11 mouse cellular contexts compared by ENCODE assay signal in the genomic region with DNA sequence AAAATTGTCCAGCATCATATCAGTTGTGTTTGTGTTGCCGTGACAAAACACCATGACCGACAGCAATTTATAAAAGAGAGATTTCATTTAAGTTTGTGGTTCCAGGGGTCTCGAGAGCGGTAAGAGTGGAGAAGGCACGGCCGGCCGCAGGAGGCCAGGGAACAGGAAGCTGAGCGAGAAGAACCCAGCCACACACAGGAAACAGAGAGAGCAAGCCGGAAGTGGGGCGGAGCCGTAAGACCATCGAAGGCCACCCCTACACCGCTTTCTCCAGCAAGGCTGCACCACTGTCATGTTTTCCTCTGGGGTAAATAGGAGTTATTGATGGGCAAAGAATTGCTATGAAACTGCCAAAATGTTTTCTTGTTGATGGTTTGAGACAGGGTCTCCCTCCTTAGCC. TPM values are rescaled to one million over a fixed set of nuclear protein-coding genes. Genes with fewer than 3 reads are reported as not detected.
DNase-seq lines count a peak whose midpoint lies in the region; ATAC-seq and TF ChIP-seq lines count a peak whose summit lies in the region.
"Had no signal": no experiment of that assay in that cellular context is flagged by ENCODE, and none has a peak within 500 bp of the region (broad histone marks: within the 10 kb centered on the region; RNA-seq: fewer than 3 reads in every experiment).

No protein-coding gene starts in this region.

- H3K36me3 ChIP-seq in liver, embryonic 12.5 days = no peaks in the 10 kb centered on the region
- no peaks in the 10 kb centered on the region for H3K36me3 ChIP-seq in hindbrain, embryonic 14.5 days (replicated peaks; ENCODE audit: control insufficient read depth, insufficient read depth)
- H3K36me3 ChIP-seq: lung, embryonic 15.5 days had no signal

- peak overlapping the region; percentile 49 for H3K4me2 ChIP-seq in liver, embryonic 12.5 days
- H3K4me2 ChIP-seq in hindbrain, embryonic 14.5 days (replicated peaks) = no peak overlapping the region
- H3K4me2 ChIP-seq: lung, embryonic 15.5 days had no signal

- H3K4me1 ChIP-seq in lung, adult 2 months (ENCODE audit: control insufficient read depth, insufficient read depth, low read length) = no peaks in the 10 kb centered on the region
- peaks cover under 1% of the 10 kb centered on the region; the same call in 1 of the 2 replicates for H3K4me1 ChIP-seq in liver, embryonic 12.5 days
- H3K4me1 ChIP-seq in hindbrain, embryonic 14.5 days (replicated peaks; ENCODE audit: control insufficient read depth, insufficient read depth, low read length) = no peaks in the 10 kb centered on the region
- H3K4me1 ChIP-seq: lung, embryonic 15.5 days had no signal

- no peak overlapping the region for H3K9ac ChIP-seq in liver, embryonic 12.5 days
- H3K9ac ChIP-seq in hindbrain, embryonic 14.5 days = no peak overlapping the region
- H3K9ac ChIP-seq: lung, embryonic 15.5 days had no signal

- no peak for TF ChIP-seq POLR2A in lung, adult 2 months (IDR thresholded peaks at IDR 0.05; ENCODE audit: borderline replicate concordance, extremely low read depth, low read depth, low read length)

- TF ChIP-seq CTCF in lung, adult 2 months (IDR thresholded peaks at IDR 0.05; ENCODE audit: insufficient read depth, low read length) = no peak

- H3K4me3 ChIP-seq in lung, adult 2 months (replicated peaks; ENCODE audit: extremely low read depth, low read depth, low read length) = no peak overlapping the region
- no peak overlapping the region for H3K4me3 ChIP-seq in liver, embryonic 12.5 days
- no peak overlapping the region for H3K4me3 ChIP-seq in hindbrain, embryonic 14.5 days (replicated peaks; ENCODE audit: low read length)
- H3K4me3 ChIP-seq: lung, embryonic 15.5 days had no signal

- no peak for ATAC-seq in liver, embryonic 12.5 days
- peak; percentile 81 for ATAC-seq in megakaryocyte-erythroid progenitor cell, adult 5-6 weeks (replicated peaks; ENCODE audit: low FRiP score, low TSS enrichment, poor library complexity, severe bottlenecking)
- ATAC-seq in hindbrain, embryonic 14.5 days (ENCODE audit: low FRiP score) = no peak

- peak; percentile 3 to 23 for DNase-seq in lung, adult 18-20 months
- no peak for DNase-seq in lung, adult 2 months
- DNase-seq in thymus, postnatal 14 days = peak; percentile 77
- no peak for DNase-seq in cerebellum, adult 9-11 months
- no peak for DNase-seq in hindbrain, embryonic 14.5 days (ENCODE audit: low spot score)
- no peak for DNase-seq in embryo, embryonic 11 days
- DNase-seq: gastrocnemius, postnatal 10 days; kidney, adult 2 months had no signal

- 61% methylated on average over 13 of the region's 13 CpGs for WGBS in lung, adult 2 months
- WGBS in liver, embryonic 12.5 days (ENCODE audit: insufficient replicate concordance) = 25% methylated on average over 13 of the region's 13 CpGs
- WGBS in hindbrain, embryonic 14.5 days = 91% methylated on average over 13 of the region's 13 CpGs

- H3K27ac ChIP-seq in liver, embryonic 12.5 days = no peak overlapping the region
- no peak overlapping the region for H3K27ac ChIP-seq in hindbrain, embryonic 14.5 days
- H3K27ac ChIP-seq: lung, embryonic 15.5 days had no signal

- no peaks in the 10 kb centered on the region for H3K27me3 ChIP-seq in liver, embryonic 12.5 days (replicated peaks)
- no peaks in the 10 kb centered on the region for H3K27me3 ChIP-seq in hindbrain, embryonic 14.5 days (ENCODE audit: control insufficient read depth, insufficient read depth, low read length)
- H3K27me3 ChIP-seq: lung, embryonic 15.5 days had no signal

- no peaks in the 10 kb centered on the region for H3K9me3 ChIP-seq in liver, embryonic 12.5 days (replicated peaks)
- H3K9me3 ChIP-seq in hindbrain, embryonic 14.5 days (ENCODE audit: control insufficient read depth, low read length) = no peaks in the 10 kb centered on the region
- H3K9me3 ChIP-seq: lung, embryonic 15.5 days had no signal

RNA-seq across cellular contexts. Expression of gene Hpse, which starts 9.2 kb away (rescaled TPM):
- 4.0 and 5.9 TPM in 2 replicates for polyA plus RNA-seq in lung, adult 2 months (2012; rRNA removed)
- polyA plus RNA-seq in liver, embryonic 12.5 days (2016; fragmentation: Nextera tagmentation; extraction: Ambion mirVana) = 2.2 and 2.5 TPM in 2 replicates
- not detected in 2 replicates for total RNA-seq in megakaryocyte-erythroid progenitor cell, adult 5-6 weeks (2014; fragmentation: Nextera tagmentation)
- total RNA-seq in megakaryocyte-erythroid progenitor cell, adult 5-6 weeks (2017) = 0.47 TPM in 1 of 2 replicates, not detected in the other
- polyA plus RNA-seq in hindbrain, embryonic 14.5 days (2014; fragmentation: Nextera tagmentation; extraction: Ambion mirVana) = 0.41 and 0.65 TPM in 2 replicates

RNA-seq across cellular contexts. Expression of gene Coq2, which starts 53.8 kb away (rescaled TPM):
- polyA plus RNA-seq in lung, adult 2 months (2012; rRNA removed) = 67.7 and 97.9 TPM in 2 replicates
- 42.4 and 42.8 TPM in 2 replicates for polyA plus RNA-seq in liver, embryonic 12.5 days (2016; fragmentation: Nextera tagmentation; extraction: Ambion mirVana)
- total RNA-seq in megakaryocyte-erythroid progenitor cell, adult 5-6 weeks (2014; fragmentation: Nextera tagmentation) = 50.6 and 67.3 TPM in 2 replicates
- 40.1 and 56.6 TPM in 2 replicates for total RNA-seq in megakaryocyte-erythroid progenitor cell, adult 5-6 weeks (2017)
- polyA plus RNA-seq in hindbrain, embryonic 14.5 days (2014; fragmentation: Nextera tagmentation; extraction: Ambion mirVana) = 58.3 and 63.4 TPM in 2 replicates

Comparison
In these comparisons a context has a peak if more than half of its experiments do, and no peak if none do; other contexts are left out.
1. DNase-seq: peak in lung, adult 18-20 months (2 of 2) and thymus, postnatal 14 days (single experiment); none in lung, adult 2 months (single experiment), cerebellum, adult 9-11 months (single experiment), hindbrain, embryonic 14.5 days (single experiment) and embryo, embryonic 11 days (single experiment).